Mouse (Mus musculus) heart, embryonic 14.5 days (tissue): ENCODE results near the gene Myadml2. TPM values are rescaled to one million over a fixed set of nuclear protein-coding genes. Genes with fewer than 3 reads are reported as not detected.

Experiments
- ATAC-seq: fragments of 200-750 bp; cut with Nextera tagmentation; 2 replicates; pipeline ENCODE4 v1.8.0; 2017; ENCODE audit warnings: low read depth, moderate TSS enrichment; ENCODE audit not compliant: insufficient number of reproducible peaks, insufficient read depth, low FRiP score
- H3K27ac ChIP-seq, 2 experiments: fragments of 200-500 bp in 1 of 2; fragments of 300-500 bp in 1 of 2; sonication (generic) in 1 of 2; replicated peaks in 1 of 2; 2 replicates each; pipeline ENCODE4 v1.5.1; 2012 to 2014; ENCODE audit warnings: low read depth in 2 of 2, low read length in 2 of 2, control low read depth in 1 of 2, mild to moderate bottlenecking in 1 of 2, mixed read lengths in 1 of 2; ENCODE audit not compliant: control insufficient read depth in 1 of 2, insufficient read depth in 1 of 2
- H3K27me3 ChIP-seq: fragments of 300-500 bp; sonication (generic); 2 replicates; pipeline ENCODE4 v1.6.1; 2014; ENCODE audit warnings: mild to moderate bottlenecking, low read length, control low read depth; ENCODE audit not compliant: control insufficient read depth, insufficient read depth
- H3K36me3 ChIP-seq: fragments of 300-500 bp; sonication (generic); 2 replicates; pipeline ENCODE4 v1.6.1; 2014; ENCODE audit warnings: mild to moderate bottlenecking, control low read depth, low read length, mixed read lengths; ENCODE audit not compliant: control insufficient read depth, insufficient read depth
- H3K4me1 ChIP-seq, 2 experiments: fragments of 200-500 bp in 1 of 2; fragments of 300-500 bp in 1 of 2; sonication (generic) in 1 of 2; 2 replicates each; pipeline ENCODE4 v1.6.1; 2012 to 2014; ENCODE audit warnings: low read length in 2 of 2, control low read depth in 1 of 2, mixed read lengths in 1 of 2; ENCODE audit not compliant: control insufficient read depth in 2 of 2, insufficient read depth in 2 of 2
- H3K4me2 ChIP-seq: fragments of 300-500 bp; sonication (generic); 2 replicates; pipeline ENCODE4 v1.6.1; 2014; ENCODE audit warnings: mild to moderate bottlenecking, low read length
- H3K4me3 ChIP-seq, 2 experiments: fragments of 200-500 bp in 1 of 2; fragments of 300-500 bp in 1 of 2; sonication (generic) in 1 of 2; 2 replicates each; pipeline ENCODE4 v1.5.1; 2012 to 2014; ENCODE audit warnings: low read length in 2 of 2, mild to moderate bottlenecking in 2 of 2, control low read depth in 1 of 2, low read depth in 1 of 2, moderate library complexity in 1 of 2; ENCODE audit not compliant: control insufficient read depth in 1 of 2, insufficient read depth in 1 of 2
- H3K9ac ChIP-seq: fragments of 300-500 bp; sonication (generic); 2 replicates; pipeline ENCODE4 v1.6.1; 2014; ENCODE audit warnings: mild to moderate bottlenecking, low read length
- H3K9me3 ChIP-seq: fragments of 300-500 bp; sonication (generic); 2 replicates; pipeline ENCODE4 v1.6.1; 2016; ENCODE audit warnings: low read length, control low read depth; ENCODE audit not compliant: control insufficient read depth
- WGBS: fragments of 180-500 bp; shearing (Covaris S2); extraction: QIAGEN DNeasy Blood & Tissue Kit; methylation state at CpG from one replicate; pipeline ENCODE4 v1.1.7; 2014; 5-methylcytosine and 5-hydroxymethylcytosine counted together
- polyA plus RNA-seq: library from polyadenylated mRNA; unstranded; fragments of >200 nt; fragmentation: Nextera tagmentation; extraction: Ambion mirVana; gene quantifications from 2 replicates; pipeline ENCODE4 v1.2.1, GENCODE M21; 2014

Gene Myadml2
- polyA plus RNA-seq, 1 experiment from 2014 or later = 19.5 TPM

DNA sequence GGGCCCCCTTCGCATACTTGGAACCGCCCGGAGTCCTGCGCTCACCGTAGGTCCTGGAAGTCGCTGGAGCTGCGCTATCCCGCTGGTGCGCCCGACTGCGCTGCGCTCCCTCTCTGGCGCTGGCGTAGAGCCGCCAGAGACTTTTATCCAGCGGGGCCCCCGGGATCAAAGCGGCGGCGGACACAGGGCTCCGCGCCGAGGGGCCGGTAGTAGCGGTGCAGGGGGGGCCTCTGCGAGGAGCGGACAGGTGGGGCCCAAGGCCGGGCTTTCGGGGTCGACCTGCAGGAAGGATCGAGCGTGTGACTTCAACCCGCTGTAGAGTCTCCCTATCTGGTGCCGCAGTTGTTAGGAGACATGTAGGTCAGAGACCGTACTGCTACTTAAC, 13.1 kb upstream of the Myadml2 start, which contains the start of gene Notum:
Gene Notum (minus strand): TSS at position 100 of the 385 bp plus-strand sequence.
- Histone ChIP-seq H3K4me2 (peak within 1 kb of the TSS; percentile 82), H3K27ac (no peak within 1 kb of the TSS), H3K4me3 (peak within 1 kb of the TSS; percentile 43 to 45), H3K27me3 (peaks cover 70% of the 10 kb centered on the region), H3K4me1 (peaks cover 7 to 28% of the 10 kb centered on the region in 2 experiments), H3K9ac (peak within 1 kb of the TSS; percentile 57), H3K36me3 (no peaks in the 10 kb centered on the region), H3K9me3 (no peaks in the 10 kb centered on the region)
- ATAC-seq = no peak
- WGBS = 0% methylated on average over 35 of the region's 35 CpGs

DNA sequence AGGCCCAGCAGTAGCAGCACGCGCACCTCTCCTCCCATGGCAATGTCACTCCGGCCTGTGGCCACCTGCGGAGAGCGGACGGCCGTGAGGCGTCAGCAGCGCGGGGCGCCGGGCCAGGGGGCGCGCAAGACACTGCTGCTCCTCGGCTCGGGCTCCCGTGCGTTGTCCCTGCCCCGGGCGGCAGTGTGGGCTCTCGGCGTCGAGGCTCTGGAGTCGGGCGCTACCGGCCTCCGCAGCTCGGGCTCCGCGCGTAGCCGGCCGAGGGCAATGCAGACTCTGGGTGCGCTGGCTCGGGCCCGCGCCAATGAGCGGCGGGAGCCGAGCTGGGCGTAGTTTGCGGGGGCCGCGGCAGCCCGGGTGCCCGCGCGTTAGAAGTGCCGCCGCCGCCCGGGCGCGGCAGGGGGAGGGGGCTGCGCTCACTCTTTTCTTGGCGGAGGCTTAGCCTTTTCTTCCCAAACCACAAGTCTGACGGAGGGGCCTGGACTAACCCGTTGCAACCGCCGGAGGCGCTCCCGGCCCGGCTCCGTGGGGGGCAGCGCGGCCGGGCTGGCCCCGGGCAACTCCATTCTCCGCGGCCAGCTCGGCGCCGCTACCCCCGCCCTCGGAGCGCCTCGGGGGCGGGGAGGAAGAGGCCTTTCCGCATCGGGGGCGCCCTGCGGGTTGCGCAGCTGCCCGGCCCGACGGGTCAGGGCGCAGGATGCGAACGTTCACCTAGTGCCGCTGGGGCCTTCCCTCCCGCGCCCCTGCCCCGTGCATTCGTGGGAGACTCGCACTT, 12.5 kb upstream of the Myadml2 start:
- peak overlapping the region; percentile 43 to 45 for H3K4me3 ChIP-seq
- under 1% methylated on average over 87 of the region's 95 CpGs for WGBS
- peak overlapping the region; percentile 57 for H3K9ac ChIP-seq
- no peak for ATAC-seq
- no peaks in the 10 kb centered on the region for H3K36me3 ChIP-seq
- peak overlapping the region; percentile 82 for H3K4me2 ChIP-seq
- no peaks in the 10 kb centered on the region for H3K9me3 ChIP-seq
- H3K27me3 ChIP-seq = peaks cover 70% of the 10 kb centered on the region
- peaks cover 7 to 28% of the 10 kb centered on the region in 2 experiments for H3K4me1 ChIP-seq
- H3K27ac ChIP-seq = no peak overlapping the region

DNA sequence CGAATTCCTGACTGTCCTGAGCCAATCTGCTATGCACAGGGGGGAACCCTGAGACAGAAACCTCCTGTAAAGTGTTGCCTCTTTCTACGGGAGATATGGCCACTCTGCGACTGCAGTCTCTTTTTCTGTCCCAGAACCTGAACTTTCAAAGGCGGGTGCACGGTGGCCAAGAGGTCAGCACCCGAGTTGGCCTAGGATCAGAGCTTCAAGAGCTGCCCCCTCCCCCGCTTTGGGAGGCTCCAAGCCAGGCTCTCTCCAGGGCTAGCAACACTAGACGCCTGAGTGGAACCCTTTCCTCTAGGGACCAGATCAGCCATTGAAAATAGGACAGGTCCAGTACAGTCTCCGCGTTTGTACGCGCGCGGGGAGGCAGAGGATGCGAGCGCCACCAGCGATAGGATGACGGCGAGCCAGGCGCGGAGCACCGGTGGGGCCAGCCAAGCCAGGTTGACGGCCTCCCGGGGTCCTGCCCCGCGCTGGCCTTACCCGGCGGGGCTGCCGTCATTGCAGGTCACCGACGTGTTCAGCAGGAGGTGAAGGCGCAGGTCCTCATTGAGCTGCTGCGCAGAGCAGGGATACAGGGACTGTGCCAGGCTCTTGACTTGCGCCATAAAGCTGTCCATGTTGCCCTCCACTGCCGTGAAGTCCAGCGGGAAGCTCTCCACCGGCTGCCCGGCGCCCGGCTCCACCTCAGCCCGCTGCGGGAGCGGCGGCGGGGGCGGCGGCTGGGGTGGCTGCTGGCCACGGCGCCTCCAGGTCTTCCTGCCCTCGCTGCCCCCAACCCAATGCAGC, 11.7 kb upstream of the Myadml2 start:
- Histone ChIP-seq H3K4me3 (peak overlapping the region; percentile 43 to 45), H3K9me3 (no peaks in the 10 kb centered on the region), H3K27me3 (peaks cover 70% of the 10 kb centered on the region), H3K36me3 (no peaks in the 10 kb centered on the region), H3K9ac (peak overlapping the region; percentile 57; the same call in 1 of the 2 replicates), H3K4me1 (peaks cover 7 to 28% of the 10 kb centered on the region in 2 experiments), H3K4me2 (peak overlapping the region; percentile 82), H3K27ac (no peak overlapping the region)
- ATAC-seq = no peak
- WGBS = 2% methylated on average over 49 of the region's 50 CpGs

DNA sequence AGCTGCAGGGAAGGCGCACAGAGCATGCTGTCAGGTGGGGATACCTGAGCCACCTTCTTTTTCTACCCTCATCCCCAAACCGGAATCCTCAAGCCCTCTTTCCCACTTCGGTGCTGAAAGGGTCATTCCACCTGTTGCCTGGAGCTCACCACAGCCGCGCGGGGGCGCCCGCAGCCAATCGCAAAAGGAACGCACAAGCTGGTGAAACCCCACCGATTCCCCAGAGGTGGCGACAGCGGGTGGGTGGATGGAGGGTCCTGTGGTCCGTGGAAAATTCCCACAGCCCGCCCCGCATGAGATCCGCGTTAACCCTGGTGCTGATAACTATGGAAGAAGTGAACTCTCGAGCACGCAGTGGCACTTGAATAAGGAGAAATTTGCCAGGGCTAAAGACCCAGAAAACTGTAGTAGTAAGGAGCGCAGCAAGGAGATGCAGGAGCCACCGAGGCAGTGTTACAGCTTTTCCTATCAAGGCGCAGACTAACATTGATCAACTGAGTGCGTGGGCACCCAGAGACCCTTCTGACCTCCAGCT, 11.0 kb upstream of the Myadml2 start:
- Histone ChIP-seq H3K9me3 (no peaks in the 10 kb centered on the region), H3K27me3 (peaks cover 70% of the 10 kb centered on the region), H3K4me1 (peaks cover 7 to 28% of the 10 kb centered on the region in 2 experiments), H3K9ac (no peak overlapping the region), H3K36me3 (no peaks in the 10 kb centered on the region), H3K27ac (no peak overlapping the region), H3K4me2 (peak overlapping the region; percentile 82), H3K4me3 (peak overlapping the region; percentile 4 to 45; a peak in 3 of 4 replicates)
- 4% methylated on average over 24 of the region's 24 CpGs for WGBS
- no peak for ATAC-seq

DNA sequence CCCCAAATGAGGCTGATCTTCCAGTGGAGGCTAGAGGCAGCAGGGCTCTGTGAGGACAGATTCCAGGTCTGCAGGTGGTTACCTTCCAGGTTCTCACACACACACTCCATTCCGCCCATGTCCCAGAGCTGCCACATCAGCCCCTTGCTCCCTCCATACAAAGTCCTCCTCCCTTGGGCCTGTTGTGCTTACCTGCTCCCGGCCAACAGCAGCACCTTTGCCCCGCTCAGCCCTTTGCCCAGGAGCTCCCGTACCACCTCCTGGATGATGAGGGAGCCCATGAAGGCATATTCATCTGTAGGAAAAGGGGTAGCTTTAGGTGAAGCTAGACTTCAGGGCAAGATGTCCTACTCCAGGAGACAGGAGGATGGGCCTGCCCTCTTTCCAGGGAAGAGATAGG, 9.3 kb upstream of the Myadml2 start:
- Histone ChIP-seq H3K9me3 (no peaks in the 10 kb centered on the region), H3K27ac (no peak overlapping the region), H3K4me3 (no peak overlapping the region), H3K27me3 (peaks cover 62% of the 10 kb centered on the region), H3K9ac (no peak overlapping the region), H3K36me3 (no peaks in the 10 kb centered on the region), H3K4me2 (no peak overlapping the region), H3K4me1 (peaks cover 7 to 23% of the 10 kb centered on the region in 2 experiments)
- ATAC-seq = no peak
- WGBS = 93% methylated on average over 4 of the region's 4 CpGs

DNA sequence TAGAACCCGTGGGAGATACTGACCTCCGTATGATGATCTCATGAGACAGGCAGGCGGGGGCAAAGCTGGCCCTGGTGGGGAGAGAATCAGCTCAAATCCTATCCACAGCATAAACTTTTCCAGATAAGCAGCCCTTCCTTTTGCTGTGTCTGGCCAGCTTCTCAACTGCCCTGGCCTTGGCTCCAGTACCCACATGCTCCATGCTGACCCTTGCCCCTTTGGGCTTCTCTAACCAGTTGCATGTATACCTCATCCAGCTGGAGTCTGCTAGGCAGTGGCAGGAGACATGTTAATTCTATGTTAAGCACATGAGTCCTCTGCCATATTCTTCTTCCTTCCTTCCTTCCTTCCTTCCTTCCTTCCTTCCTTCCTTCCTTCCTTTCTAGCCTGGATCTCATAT, 6.8 kb upstream of the Myadml2 start:
- Histone ChIP-seq H3K36me3 (no peaks in the 10 kb centered on the region), H3K9me3 (no peaks in the 10 kb centered on the region), H3K4me2 (no peak overlapping the region), H3K4me1 (peaks cover 6 to 7% of the 10 kb centered on the region in 2 experiments; a peak in 3 of 4 replicates), H3K27ac (no peak overlapping the region), H3K4me3 (no peak overlapping the region), H3K27me3 (peaks cover 36% of the 10 kb centered on the region), H3K9ac (no peak overlapping the region)
- no peak for ATAC-seq
- WGBS = 52% methylated on average over 3 of the region's 3 CpGs

DNA sequence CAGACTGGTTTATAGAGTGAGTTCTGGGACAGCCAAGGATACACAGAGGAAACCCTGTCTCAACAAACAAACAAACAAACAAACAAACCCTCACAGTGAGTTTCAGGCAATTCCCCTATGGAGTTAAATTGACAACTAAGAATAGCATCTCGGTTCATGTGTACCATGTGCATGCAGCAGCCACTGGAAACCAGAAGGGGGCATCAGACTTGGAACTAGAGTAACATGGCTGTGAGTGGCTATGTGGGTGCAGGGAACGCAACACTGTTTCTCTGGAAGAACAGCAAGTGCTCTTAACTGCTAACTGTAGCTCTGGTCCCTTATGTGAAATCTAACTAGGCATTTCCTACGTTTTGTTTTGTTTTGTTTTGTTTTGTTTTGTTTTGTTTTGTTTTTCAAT, 3.9 kb upstream of the Myadml2 start:
- Histone ChIP-seq H3K27ac (no peak overlapping the region), H3K4me2 (no peak overlapping the region), H3K4me3 (no peak overlapping the region), H3K4me1 (peaks cover 7 to 8% of the 10 kb centered on the region in 2 experiments; a peak in 2 of 4 replicates), H3K27me3 (peaks cover 7% of the 10 kb centered on the region; the same call in 1 of the 2 replicates), H3K36me3 (no peaks in the 10 kb centered on the region), H3K9me3 (no peaks in the 10 kb centered on the region), H3K9ac (no peak overlapping the region)
- 66% methylated on average over 3 of the region's 3 CpGs for WGBS
- no peak for ATAC-seq
